Mouse (Mus musculus): ENCODE measurements around the gene Gm17359. TPM values are rescaled to one million over a fixed set of nuclear protein-coding genes. Genes with fewer than 3 reads are reported as not detected.

Gene Gm17359
- polyA plus RNA-seq (2017; shearing (Covaris generic)), result not detected

DNA sequence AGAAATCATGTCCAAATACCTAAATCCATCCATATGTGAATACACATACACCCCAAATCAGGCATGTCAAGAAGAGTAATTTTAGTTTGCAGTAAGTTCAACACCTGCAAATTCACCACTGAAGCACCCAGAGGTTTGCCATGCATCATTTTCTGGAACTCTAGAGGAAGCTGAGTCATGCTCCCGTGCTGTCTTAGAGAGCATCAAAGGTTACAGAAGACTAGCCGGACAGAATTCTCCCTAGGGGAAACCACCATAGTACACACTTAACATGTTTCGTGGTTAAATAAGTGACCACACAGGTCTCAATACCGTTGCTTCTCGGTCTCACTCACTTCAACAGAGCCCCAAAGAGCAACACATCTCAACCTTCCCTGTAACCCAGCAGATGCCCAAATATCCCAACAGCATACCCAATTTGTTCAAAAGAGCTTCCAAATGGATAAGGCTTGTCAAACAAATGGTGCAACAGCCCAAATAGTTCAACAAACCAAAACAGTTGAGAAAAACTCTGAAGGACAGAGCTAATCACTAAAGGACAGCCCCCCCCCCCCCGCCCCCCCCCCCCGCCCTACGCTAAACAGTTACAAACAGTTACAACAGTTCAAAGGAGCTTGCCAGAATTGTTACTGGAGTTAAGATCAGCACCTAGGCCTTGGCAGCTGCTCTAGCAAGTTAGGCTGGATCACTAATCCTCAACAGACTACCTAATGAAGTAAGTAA is at the start of gene Gm17359:
Gm17359 (plus strand) TSS at position 618 of the 723 bp plus-strand sequence.
- ATAC-seq, result no peak

DNA sequence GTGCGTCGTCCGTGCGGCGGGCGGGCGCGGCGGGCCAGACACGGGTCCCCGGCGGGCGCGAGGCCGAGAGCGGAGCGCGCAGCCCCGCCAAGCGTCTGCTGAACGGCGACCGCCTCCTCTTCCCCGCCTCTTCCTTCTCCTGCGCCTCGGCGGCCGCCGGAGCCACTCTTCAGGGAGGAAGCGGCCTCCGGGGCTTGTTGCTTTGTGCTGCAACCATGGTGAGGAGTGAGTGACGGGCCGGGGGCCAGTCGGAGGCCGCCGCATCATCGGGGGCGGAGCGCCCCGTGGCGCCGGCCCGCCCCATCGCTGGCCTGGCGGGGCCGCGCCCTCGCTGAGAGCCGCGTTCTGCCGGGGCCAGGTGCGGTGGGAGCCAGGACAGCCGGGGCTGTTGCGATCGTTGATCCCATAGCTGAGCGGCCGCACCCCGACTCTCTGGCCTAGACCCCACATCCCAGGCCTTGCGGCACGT is 49.3 kb upstream of the Gm17359 start:
- ATAC-seq, result peak; percentile 96

DNA sequence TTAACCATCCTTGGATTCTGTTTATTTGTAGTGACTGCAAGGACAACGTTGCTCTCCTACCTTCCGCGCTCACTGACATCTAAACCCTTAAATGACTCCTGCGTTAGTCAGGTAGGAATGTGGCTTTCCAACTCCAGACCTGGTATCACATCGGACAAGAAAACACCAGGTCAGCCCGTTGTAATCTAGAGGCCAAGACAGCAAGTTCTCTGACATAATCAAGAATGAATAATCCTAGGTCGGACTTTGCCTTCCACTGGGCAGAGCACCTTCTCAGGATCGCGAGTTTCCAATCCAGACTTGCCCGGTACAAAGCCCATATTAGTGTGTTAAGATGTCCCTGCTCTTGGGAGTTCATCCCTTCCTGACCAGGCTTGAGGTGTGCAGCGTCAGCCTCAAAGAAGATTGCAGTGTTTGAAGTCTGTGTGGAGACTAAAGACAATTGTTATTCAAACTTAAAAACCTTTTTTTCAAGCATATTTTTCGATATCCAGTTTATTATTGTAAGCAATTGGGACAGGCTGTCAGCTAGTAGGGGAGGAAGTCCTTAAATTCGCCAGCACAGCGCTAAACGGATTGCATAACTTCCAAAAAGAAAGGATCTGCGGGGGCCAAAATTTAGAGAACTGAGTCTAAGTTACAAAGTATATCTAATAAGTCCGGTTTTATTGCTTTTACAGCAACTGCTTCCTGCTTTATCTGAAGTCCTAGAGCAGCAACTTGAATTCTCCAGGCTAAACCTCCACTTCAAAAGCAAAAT is 48.6 kb upstream of the Gm17359 start:
- ATAC-seq, result no peak

DNA sequence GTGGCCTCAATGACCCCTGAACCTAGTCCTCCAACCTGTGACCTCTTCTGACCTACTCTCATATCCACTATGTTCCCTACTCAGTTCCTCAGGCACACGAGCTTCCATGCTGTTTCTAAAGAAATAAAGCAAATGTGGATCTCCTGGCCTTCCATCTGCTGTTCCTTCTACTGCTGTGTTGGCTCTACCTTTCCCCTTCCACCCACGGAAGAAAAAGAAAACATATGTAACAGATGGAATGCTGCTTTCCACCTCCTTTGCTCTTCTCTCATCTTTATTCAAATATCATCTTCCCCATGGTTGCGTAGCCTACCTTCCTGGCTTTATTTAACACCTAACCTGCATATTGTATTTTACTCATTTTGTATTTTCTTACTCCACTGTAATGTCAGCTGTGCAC is 47.4 kb upstream of the Gm17359 start:
- ATAC-seq, result no peak

DNA sequence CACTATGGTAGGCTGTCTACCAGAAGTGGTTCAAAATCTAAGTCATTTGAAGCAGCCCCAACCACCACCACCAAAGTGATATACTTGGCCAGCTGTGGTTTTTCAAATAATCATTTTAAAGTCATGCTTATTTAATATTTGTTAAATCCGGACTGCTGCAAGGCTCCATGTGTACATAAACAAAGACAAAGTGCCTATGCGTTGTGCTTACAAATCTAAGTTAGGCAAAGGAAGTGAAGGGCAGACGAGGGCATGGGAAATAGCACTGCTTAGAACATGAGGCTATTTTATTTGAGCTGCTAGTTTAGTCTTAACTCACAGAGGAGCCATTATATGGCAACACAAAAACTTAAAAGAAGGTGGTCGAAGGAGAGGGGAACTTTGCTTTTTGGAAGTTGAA is 43.4 kb upstream of the Gm17359 start:
- no peak for ATAC-seq

DNA sequence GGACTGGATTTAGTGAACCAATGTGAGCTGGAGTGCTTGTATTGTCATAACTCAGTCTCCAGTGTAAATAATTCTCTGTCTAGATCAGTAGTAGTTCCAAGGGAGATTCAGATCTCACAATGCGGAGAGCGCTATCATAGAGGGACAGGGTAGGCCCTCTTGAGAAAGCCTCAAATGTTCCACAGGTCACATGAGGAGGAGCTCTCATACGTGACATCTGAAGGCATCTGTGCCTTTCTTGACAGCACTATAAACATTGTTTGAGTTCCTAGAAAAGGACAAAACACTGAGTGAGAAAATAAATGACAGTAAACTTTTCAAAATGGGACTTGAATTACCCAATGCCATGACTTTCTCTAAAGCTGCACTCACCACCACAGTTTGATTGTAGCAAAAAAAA is 41.8 kb upstream of the Gm17359 start:
- ATAC-seq, result no peak

DNA sequence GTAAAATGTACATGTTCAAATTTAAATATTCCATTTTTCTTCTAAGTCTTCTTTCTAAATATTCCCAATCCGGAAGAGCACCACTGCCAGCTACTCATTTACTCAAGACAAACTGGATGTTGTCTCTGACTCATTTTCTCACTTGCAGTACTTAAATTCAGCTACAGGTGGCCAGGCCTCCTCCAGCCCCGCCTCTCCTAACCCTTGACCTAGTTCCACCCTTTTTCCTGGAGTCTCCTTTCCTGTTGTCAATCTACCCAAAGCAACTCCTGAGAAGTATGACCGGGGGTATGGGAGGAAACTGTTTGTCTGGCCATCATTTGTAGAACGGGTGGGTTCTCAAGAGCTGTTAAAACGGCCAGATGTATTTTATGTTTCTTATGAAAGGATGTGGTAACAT is 40.4 kb upstream of the Gm17359 start:
- ATAC-seq, result no peak

DNA sequence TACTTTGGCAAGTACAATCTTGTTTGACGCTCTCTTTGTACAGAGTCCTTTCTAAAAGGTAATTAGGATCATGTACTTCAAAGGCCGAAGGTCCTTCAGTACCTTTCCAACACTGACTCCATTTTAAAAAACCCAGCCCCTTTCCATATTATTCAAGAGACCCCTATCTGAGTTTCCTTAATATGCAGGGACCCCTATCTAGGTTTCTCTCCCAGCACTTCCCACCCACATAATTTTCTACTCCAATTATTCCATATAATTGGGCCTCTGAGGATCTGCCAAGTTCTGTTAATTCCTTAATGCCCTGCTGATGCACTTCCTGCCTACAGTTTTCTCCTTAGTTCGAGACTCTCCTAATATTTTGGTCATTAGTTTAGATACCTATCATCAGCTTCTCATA is 39.9 kb upstream of the Gm17359 start:
- ATAC-seq, result no peak

DNA sequence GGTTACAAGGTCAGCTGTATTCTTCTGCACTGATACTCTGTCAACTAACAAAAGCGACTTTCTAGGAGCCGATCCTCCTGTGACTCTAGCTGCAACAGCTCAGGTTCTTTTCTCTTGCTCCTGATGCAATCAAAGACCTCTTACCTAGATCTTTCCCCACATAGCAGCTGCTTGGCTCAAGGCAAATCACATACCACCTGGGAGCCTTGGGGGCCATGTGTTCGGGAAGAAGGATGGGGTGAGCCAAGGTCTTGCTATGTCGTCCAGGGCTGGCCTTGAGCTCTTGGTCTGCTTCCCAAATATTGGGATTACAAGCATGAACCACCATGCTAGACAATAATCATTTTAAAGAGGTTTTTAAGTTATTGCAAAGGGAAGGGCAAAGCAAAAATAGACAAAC is 39.2 kb upstream of the Gm17359 start:
- no peak for ATAC-seq

DNA sequence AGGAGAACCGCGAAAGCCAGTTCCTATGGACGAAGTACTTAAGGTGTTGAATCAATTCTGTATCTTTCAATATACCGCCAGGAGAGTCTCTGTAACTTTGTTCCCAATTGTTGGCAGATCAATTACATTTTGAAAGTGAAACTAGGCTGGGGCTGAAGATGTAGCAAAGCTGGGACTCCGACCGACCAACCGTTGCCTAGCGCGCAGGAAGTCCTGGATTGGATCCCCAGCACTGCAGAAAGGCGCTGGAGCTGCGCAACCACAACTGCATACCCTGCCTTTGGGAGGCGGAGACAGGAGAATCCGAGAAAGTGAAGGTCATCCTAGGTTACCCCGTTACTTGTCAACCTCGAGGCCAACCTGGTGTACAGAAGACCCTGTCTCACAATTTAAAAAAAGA is 37.1 kb upstream of the Gm17359 start:
- ATAC-seq, result no peak

DNA sequence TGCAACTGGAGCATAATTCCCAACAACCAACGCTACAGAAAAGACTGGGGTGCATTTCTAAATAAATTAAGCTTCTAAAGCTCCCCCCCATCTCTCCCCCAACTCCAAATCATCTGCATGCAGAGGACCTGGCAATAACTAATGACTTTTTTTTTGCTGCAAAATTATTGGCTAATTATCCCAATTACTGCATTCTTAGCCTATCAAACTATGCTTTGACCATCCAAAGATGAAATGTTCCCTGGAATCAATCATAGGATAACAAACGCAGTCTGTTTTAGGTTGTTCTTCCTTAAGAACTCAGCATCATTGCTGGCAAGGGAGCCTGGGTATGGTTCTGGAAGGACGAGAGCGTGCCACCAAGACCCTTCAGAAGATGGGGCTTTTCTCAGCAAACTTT is 27.9 kb upstream of the Gm17359 start:
- ATAC-seq, result no peak

DNA sequence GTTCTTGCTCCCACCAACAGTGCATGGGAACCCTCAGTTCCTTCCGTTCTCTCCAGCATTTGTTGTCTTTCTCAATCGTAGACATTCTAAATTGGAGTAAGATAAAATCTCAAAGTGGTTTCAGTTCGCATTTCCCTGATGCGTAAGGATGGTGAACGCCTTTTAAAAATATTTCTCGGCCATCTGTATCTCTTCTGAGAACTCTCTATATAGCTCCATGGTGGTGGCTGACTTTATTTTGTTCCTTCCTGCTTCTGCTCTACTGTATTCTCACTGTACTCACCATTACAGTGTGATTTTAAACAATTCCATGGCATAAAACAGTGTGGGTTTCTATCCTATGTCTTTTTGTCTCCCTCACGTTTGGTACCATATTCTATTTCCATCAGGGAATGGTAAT is 26.3 kb upstream of the Gm17359 start:
- no peak for ATAC-seq

DNA sequence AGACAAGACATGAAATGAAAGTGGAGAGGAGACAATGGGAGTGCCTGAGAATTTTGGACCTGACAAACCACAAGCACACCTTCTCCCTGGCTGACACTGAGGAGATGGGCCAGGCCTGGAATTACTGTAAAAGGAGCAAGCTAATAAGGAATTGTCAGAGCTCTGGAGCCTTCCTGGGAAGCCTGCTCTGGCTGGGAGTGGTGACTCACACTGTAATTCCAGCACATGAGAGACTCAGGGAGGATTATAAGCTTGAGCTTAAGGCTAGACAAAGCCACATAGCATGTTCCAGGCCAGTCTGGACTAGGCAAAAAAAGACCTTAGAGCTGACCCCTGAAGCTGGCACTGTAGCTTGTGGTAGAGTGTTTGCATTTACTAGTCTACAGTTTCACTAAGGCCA is 24.6 kb upstream of the Gm17359 start:
- no peak for ATAC-seq

DNA sequence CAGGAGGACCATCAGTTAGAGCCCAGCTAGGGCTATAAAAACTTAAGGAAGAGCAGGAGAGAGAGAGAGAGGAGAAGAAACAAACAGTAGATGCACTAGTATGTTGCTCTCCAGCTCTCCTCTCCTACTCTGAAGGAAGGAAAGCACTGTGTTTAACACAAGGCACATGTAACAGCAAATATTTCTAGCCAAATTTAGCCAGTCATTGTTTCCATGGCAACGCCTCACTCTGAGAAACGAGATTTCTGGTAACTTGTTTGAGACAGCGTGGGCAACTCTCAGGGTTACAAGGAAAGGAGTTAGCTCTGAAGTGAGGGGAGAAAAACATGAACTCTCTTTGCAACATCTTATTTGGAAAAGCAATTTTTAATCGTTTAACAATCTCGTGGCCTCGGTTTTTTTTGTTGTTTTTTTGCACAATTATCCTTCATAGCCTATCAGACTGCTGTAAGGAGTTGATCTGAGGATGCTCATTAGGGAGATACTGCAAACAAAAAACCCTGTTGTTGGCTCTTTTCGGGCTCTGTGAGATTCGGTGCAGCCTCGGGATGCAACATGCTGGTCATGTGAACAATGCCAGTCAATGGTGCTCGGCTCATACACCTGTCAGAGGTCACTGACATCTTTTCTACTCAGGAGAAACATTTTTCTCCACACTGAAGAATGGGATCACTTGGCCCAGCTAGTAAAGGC is 22.3 kb upstream of the Gm17359 start:
- ATAC-seq, result no peak

DNA sequence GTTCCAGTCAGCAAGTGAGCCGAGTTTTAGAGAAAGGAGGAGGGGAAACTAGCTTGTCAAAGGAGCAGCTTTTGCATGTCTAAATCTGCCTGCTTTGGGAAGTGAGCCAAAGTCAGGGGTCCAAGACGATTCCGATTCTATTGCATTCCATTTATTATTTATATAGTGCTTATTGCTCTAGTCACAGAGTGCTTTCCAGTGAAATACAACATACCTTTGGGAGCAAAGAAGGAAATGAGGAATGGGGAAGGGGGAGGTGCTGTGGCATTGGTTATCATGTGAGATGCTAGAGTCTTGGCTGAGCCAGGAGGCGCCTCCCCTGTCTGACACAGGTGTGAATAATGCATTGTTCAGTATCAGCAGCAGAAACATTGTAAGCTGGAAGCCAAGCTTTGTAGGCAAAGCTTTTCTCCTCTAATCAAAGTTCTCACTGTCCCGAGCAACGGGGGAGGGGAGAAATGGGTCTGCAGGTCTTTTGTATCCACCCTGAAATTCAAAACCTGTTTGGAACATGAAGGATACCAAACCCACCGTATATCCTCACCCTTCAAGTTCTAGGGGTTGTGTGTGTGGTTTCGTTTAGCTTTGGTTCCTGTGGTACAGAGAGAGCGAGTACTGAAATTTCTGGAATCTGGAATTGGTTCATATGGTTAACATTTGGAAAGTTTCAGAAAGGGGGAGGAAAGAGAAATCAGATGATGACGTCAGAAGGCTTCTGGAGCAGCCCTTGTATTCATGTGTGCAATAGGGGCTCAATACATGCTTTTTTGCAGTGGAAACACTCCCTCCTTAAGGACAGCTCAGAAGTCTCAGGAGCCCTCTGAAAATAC is 11.5 kb upstream of the Gm17359 start:
- ATAC-seq, result no peak

DNA sequence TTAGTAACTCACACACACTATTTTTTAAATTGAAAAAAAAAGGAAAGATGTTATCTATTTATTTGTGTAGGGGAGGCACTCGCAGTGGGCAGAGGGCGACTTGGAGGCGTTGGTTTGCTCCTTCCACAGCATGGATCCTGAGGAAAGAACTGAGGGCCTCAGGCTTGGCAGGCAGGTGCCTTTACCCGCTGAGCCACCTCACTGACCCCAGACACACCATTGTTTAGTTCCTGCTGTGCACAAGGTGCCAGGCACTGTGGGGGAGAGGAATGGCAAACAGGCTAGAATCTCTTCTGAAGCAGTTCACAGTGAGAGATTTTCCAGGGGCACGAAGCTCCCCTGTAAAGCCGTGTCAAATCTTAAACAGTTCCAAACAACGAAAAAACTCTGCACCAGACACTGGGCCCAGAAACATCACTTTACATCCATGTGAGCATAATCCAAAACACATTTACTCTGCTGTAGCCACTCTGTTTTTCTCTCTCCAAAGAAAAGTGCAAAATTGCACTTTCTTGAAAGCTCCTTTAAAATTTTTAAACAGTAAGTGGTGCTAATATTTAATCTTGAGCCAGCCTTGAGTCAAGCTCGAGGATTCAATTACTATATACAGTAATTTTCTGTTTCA is 6.7 kb upstream of the Gm17359 start:
- ATAC-seq, result no peak

DNA sequence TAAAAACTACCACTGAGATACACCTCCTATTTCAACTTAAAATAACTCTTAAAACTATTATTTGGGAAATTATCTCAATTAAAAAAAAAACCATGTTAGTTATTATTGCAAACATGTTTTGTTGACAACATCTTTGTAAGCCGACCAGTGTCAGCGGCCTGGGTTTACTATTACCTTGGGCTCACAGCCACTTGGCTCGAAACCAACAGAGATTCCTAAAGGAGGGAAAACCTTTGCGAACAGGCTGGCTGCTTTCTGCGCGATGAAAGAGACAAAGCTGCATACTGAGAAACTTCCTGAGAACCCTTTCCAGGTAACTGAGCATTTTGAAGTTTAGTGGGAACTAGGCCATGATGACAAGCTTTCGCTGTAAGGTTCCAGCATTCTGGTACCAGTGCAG is 3.4 kb upstream of the Gm17359 start:
- no peak for ATAC-seq

DNA sequence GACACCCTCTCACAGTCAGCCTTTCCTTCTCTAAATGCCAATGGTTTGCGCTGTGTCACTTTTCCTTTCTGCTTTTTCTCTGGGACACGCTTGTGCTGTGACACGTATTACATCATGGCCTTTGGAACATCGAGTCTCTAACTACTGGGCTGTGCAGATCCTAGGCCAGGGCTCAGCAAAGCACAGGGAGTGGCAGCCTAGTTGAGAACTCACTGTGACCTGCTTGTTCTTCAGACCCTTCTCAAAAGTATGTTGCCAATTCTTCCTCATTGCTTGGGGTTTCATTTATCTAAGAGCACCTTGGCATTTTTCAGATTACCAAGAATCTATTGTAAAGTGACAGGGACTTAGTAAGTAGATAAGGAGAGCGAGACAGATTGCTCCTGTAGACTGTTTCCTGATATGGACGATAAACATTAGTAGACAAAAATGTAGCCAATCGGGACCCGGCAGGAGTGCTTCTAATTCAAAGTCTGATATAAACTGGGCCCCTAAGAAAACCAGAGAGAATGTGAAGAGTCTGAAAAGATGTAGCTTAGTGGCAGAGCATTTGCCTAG is 2.7 kb upstream of the Gm17359 start:
- no peak for ATAC-seq

DNA sequence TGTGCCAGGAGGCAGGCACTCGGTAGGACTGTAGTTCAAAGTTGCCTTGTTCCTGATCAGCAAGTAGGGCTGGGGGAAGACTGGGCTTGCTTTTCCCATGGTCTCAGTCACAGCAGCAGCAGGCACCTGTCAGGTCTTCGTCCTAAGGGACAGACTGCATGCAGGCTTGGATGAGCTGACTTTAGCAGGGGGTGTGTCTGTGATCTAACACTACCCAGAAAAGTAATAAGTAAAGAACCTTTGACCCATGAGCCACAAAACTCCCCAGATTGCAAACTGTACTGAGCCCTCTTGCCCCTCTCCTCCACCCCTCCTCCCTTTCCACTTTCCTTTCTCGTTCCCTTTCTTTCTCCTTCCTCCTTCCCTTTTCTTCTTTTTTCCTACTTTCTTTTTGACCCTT is 4.3 kb downstream of the Gm17359 start:
- no peak for ATAC-seq

DNA sequence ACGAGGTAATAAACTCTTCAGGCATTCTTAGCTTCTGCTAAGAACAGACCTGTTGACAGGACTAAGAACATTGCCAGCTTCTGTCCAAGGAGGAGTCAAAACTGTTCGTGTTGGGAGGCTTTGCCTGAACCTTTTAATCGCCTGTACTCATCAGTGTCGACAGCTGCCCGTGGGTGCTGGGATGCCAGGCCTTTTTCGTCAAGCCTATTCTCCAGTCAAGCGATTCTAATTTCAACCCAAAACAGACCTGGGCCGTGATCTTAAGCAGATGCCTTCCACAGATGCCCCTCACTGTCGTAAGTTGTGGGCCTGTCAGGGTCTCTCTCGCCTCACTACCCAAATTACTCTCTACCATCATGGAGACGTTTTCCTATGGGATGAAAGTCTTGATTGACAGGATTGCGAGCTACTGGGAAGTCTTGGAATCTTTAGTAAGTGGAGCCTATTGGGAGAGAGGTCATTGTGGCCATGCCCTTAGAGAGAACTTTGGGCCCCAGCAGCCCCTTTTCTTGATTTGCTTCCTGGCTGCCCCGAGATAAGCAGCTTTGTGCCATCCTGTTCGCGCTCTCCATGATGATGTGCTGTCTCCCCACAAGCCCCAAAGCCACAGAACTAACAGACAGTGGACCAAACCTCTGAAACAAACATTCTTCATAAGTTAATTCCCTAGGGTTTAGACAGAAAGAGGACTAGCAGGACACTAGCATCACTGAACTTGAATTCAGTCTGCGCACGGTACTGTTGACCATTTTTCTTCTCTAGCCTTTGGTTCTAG is 6.7 kb downstream of the Gm17359 start:
- no peak for ATAC-seq

DNA sequence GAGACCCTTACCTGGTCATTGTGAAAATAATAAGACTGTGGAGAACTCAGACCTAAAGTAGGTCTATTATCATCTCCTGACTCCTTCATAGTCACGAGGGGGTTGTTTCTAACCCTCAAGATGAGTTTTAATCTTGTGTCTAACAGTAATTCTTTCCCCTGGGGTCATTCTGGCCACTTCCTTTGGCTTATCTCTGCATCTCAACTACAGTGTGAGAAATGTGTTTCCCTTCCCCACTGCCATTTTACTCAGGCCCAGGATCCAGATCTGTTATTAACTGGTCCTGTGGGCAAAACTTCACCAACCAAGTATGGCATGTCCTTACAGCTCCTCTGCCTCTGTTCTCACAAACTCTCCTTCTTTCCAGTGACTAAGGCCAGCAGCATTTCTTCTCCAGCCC is 12.8 kb downstream of the Gm17359 start:
- ATAC-seq, result no peak
